Mouse (Mus musculus): ENCODE measurements around the gene Tex101.
"Not testable (repeated sequence)": the region's sequence is repeated elsewhere in the genome, so short reads cannot be mapped to it uniquely, and the experiment has no call there.

The Tex101 gene

DNA sequence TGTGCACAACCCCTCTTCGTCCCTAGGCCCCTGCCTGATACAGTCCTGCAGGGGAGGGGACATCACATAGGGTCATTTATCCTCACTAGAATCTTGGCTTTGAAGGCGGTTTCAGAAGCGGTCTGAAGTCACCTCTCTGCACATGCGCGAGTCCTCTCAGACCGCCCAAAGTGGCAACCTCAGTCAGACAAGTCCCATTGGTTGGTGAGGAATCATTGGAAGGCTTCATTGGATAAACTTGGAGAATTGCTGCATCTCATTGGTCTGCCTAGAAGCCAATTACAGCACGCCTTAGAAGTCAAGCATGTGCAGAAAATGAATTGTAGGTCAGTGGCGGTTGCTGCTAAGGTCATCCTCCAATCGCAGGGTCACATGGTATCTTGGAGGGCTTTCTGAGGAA lies at the start of gene Tex101:
Gene Tex101, minus strand, starts transcription at position 101 of the 400 bp plus-strand sequence.
- CTCF ChIA-PET, result no interaction called here

DNA sequence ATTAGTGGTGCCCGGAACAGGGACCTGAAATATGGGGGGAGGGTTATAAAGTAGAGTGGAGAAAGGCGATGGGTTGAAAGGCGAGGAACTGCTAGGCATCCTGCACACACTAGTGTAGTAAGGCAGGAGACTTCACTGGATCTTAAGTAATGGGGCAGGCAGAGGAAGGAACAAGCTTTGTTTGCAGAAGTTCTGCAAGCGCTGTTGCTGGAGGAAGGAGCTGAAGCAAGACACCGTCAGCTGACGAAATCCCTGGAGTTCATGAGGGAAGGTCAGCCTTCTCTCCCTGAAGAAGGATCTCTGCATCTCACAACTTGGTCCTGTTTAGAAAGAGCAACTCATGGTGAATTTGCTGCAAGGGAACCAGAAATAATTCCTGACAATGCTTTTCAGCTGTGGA lies 38.6 kb upstream of the Tex101 start:
- CTCF ChIA-PET, result no interaction called here

DNA sequence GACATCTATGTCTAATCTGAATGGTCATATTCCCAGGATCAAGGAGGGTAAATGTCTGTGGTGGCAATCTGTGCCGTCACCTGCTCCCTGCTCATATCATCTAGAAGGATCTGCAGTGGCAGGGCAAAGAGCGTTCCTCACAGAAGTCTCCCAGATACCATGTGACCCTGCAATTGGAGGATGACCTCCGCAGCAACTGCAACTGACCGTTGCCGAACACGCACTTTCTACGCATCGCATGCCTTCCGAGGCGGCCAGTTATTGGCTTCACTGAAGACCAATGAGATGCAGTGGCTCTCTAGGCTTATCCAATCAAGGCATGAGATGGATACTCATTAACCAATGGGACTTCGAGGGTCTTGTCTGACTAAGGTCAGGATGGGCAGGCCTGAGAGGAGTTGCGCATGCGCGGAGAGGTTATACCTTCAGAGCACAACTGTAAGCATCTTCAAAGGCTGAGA lies 32.4 kb upstream of the Tex101 start, which contains the start of gene BC049730:
Gene BC049730, plus strand, starts transcription at position 411 of the 461 bp plus-strand sequence.
- CTCF ChIA-PET, result no interaction called here

DNA sequence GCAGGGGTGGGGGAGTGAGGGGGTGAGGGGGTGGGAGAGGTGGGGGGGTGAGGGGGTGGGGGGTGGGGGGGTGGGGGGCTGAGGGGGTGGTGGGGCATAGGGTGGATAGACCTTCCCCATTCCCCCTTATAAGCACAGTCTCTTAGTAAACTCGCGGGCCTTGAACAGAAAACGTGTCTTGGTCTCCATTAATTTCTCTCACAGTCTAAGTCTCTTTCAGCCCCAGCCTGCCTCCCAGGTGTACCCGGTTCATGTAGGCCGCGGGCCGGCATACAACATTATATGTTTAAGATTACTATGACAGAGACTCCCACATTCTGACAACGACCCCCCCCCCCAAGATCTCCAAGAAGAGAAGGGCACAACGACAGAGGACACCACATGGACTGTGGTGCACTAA lies 26.4 kb upstream of the Tex101 start:
- CTCF ChIA-PET, result not testable (repeated sequence)

DNA sequence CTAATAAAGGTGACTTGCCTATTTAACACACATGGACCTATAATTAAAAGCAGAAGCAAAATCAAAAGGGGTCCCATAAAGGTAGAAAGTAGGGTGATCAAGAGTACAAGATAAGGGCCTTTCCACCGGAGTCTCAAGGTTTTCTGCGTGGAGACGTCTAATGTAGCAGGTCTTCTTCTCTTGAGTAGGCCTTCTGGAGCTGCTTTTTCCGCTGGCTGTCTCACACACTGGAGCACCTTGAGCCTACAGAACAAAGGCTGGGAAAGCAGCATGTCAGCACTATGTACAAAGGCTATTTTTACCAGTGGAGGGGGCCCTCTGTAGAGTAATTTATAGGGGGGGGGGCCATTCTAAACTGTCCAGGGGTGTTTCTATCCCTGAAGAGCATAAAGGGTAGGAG lies 21.4 kb upstream of the Tex101 start:
- CTCF ChIA-PET, result not testable (repeated sequence)

DNA sequence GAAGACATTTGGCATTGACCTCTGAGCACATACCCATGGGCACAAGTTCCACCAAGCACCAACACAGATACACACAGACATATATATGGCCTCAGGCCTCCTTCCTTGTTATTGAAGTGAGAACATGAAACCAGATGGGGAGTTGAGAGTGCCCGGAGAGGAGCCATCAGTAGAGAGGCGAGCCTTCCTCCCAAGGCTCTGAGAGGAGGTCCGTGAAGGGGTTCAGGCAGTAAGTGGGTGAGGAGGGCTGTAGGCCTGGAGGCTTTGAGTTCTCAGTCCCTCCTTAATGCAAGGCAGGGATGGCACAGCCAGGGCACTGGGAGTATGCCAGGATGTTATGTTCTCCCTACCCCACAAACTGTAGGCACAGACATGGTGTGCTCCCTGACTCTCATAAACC lies 16.2 kb upstream of the Tex101 start:
- CTCF ChIA-PET, result not testable (repeated sequence)

DNA sequence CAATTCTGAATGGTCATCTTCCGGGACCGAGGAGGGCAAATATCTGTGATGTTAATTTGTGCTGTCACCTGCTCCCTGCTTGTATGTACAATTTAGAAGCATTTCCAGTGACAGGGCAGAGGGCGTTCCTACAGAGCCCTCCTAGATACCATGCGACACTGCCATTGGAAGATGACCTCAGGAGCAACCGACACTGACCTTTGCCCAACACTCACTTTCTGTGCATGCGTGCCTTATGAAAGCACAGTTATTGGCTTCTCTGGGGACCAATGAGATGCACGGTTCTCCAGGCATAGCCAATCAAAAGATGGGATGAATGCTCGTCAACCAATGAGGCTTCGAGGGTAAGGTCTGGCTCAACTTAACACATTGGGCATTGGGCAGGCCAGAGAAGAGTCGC lies 11.0 kb upstream of the Tex101 start:
- CTCF ChIA-PET, result not testable (repeated sequence)

DNA sequence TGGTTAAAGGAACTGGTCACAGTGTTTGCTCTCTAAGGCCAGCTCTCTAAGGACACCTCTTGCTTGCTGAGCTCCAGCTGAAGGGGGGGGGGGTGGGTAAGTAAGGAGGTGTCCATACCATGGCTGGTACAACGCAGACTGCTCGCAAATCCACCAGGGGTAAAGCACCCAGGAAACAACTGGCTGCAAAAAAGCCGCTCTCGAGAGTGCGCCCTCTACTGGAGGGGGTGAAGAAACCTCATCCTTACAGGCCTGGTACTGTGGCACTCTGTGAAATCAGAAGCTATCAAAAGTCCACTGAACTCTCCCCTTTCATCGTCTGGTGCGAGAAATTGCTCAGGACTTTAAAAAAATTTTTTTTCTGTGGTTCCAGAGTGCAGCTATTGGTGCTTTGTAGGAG lies 7.6 kb upstream of the Tex101 start:
- CTCF ChIA-PET, result interaction anchor here (0.6 kb wide), 1 partner anchor 10 kb away, joined by 4 read pairs; no protein-coding TSS in a partner anchor

DNA sequence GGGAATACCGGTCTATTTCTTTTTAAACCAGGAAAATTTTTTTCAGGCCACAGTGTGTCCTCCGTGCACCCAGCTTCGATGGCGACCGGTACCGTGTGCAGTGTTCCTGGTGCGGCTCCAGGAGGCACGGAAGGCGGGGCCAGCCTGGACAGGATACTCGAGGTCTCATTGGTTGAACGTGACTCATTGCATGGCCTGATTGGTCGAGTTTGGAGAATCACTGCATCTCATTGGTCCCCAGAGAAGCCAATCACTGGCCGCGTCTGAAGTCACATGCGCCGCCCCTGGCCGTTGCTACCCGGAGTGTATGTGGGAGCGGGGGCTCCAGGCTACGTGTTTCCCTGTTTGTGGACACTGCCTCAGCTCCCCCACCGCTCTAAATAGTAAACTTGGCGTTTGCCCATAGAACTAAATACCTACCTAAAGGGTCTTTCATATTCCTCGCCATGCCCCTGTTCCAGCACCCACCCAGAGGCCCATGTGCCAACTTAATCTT lies 4.5 kb downstream of the Tex101 start:
- CTCF ChIA-PET, result no interaction called here

DNA sequence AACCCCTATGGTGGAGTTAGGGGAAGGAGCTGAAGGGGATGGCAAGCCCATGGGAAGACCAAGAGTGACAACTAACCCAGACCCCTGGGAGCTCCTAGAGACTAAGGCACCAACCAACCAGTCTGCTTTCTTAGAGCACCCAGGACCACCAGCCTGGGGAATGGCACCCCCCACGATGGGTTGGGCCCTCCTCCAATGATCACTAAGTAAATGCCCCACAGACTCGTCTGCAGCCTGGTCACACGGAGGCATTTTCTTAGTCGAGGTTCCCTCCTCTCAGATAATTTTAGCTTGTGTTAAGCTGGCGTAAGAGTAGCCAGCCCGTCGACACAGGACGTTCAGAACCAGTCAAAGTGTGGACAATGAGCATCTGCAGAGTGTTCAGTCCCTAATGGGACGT lies 11.5 kb downstream of the Tex101 start:
- CTCF ChIA-PET, result no interaction called here

DNA sequence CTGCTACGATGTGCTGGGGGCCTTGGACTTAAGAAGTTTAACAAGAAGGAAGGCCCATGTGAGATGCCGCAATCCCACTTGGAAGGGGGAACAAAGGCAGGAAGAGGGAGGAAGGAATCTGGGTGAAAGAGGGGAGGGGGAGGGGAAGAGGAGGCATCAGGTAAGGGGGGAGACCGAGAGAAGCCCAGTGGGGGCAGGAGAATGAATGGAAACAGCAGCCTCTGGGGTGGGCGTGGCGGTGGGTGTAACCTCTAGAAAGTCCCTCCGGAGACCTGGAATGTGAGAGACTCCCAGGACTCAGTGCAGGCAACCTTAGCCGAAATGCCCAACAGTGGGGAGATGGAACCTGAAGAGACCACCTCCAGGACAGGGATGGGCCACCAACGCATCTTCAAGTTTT lies 12.2 kb downstream of the Tex101 start:
- CTCF ChIA-PET, result no interaction called here

DNA sequence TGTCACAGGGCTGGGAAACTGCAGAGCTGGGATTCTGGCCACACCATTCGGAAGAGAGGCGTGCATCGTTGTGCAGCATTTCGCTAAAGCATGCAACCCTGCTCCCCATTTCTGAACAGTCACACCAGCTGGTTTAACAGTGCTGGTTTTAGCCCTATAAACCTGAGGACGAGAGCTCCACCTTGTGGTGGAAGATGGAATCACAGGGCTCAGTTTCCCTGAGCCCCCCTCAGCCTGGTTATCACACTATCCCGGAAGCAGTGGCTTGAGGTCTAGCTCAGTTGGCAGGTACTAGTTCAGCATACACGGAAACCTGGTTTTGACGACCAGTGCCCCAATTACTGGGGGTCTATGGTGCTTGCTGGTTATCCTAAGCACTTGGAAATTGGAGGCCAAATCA lies 13.9 kb downstream of the Tex101 start:
- CTCF ChIA-PET, result interaction anchor here (0.6 to 0.8 kb wide), 2 partner anchors 16 to 50 kb away, joined by 3 to 4 read pairs; no protein-coding TSS in a partner anchor

DNA sequence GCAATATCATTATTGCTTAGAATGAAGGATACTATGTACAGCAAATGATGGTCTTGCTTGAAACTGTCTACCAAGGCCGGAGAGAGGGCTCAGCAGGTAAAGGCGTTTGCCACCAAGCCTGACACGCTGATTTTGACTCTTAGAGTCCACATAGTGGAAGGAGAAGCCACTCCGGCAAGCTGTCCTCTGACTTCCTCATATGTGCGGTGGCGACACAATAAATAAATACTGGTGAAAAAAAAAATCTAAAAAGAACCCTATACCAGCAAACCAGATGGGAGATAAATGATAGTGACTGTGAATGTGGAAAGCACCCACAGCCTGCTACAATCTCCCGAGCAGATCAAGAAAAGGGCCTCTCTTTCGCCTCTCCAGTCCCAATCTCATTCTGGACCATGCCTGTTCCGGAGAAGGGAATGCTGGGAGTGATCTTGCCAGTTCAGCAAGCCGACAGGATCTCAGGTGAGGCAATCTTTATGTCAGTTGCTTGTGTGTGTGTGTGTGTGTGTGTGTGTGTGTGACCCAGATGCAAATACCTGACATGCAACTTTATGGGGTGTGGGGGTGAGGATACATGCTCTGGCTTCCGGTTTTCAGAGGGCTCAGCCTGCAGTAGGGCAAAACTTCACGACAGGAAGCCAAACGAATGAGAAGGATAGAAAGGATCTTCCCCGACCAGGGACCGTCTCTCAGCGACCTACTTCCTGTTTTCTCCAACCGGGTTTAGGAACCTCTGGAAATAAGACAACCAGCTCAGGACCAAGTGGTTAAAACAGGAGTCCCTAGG lies 15.2 kb downstream of the Tex101 start:
- CTCF ChIA-PET, result interaction anchor here (1.0 kb wide), 1 partner anchor 61 kb away, joined by 3 read pairs; no protein-coding TSS in a partner anchor

DNA sequence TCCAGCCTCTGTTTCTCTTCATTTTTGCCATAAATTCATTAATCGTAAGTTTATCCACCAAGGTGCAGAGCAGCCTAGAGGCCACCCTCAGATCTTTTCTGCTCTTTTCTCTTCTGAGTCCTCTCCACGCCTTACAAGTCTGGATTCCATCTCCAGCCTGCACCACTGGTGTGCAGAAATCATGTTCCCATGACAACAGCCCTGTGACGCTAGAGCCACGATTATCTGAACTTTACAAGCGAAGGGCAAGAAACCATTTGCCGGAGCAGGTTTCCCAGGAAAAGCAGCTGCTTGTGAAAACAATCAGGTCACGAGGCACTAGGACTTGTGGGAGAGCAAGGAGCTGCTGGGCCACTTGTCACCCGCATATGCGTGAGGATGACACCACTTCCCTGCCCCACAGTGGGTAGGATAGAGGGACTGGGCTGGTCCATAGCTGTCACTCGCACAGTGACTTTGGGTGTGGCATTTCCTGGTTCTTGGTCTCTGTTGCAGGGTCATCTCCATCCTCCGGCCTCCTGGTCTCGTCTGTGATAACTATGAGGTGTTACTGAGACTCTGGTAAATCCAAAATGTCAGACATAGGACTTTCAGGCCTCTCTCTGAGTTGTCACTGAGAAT lies 16.6 kb downstream of the Tex101 start:
- CTCF ChIA-PET, result no interaction called here

DNA sequence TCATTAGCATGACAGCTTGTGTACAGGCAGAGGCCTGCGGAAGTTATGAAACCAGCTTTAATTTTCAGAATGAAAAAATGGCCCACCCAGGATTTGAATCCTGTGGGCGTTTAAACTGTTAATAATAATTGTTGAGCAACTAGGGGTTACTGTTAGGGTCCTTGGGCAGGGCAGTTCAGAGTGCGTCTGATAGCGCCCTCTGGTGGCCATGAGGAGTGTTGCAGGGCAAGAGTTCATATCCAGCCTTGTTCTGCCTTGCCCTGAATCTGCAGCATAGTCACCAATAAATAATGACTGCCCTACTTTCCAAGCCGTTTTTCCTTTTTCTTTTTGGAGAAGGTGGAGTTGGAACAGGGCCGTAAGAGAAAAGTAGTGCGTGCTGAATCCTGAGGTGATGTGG lies 22.8 kb downstream of the Tex101 start:
- CTCF ChIA-PET, result interaction anchor here (0.5 to 2.6 kb wide), 3 partner anchors 49 to 54 kb away, joined by 3 to 9 read pairs (median 5); no protein-coding TSS in a partner anchor

DNA sequence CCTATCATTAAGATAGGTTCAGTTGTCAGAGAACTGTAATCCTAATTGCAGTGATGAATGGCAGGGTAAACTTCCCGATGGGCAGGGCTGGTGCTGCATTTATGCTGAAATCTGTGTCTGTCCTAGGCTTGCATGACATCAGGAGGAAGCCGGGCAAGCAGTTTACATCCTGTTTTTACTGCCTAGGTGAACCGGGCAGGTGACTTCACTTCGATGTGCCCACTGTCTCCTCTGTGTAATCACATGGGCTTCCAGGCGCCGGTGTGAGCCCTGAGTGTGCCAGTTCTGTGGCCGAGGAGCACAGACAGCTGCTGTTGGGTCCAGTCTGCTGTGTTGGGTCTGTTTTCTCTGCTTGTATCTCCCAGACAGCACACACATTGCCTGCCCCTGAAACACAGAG lies 30.0 kb downstream of the Tex101 start:
- CTCF ChIA-PET, result interaction anchor here (1.1 kb wide), 1 partner anchor 16 kb away, joined by 3 read pairs; no protein-coding TSS in a partner anchor

DNA sequence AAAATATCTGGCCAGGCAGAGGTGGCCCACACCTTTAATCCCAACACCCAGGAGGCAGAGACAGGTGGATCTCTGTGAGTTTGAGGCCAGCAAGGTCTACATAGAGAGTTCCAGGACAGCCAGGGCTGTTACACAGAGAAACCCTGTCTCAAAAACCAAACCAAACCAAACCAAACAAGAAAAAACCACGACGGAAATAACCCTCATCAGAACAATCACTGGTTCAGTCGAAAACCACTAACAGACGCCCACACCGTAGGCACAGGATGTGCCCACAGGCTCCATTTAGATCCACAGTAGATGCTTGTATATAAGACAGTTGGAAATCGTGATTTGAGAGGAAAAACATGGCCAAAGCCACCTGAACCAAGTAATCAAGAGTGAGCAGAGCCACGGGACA lies 31.5 kb downstream of the Tex101 start:
- CTCF ChIA-PET, result no interaction called here

DNA sequence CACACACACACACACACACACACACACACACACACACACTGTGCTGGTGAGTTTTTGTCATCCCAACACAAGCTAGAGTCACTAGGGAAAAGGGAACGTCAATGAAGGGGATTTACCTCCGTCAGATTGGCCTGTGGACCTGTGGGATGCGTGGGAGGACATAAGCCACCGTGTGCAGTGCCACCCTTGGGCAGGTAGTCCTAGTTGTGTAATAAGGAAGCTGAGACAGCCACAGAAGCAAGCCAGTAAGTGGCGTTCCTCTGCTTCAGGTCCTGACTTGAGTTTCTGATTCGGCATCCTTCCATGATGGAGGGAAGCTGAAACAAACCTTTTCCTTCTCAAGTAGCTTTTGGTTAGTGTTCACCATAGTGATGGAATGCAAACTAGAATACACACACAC lies 32.0 kb downstream of the Tex101 start:
- CTCF ChIA-PET, result interaction anchor here (0.6 kb wide), 1 partner anchor 190 kb away, joined by 3 read pairs; no protein-coding TSS in a partner anchor

DNA sequence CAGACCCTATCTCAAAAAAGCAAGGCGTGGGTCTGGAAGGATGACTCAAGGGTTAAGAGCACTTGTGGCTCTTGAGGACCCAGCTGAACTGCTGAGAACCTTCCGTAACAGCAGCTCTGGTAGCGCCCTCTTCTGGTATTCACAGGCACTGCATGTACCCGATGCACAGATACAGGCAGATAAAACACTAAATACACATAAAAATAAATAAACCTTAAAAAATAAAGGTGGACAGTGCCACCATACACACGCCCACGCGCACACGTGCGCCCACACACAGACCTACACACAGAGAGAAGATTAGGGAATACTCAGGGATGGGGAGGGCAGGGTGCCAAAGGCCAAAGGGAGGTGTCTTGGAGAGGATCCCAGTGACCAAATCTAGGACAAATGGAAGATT lies 34.0 kb downstream of the Tex101 start:
- CTCF ChIA-PET, result interaction anchor here (1.0 to 1.9 kb wide), 4 partner anchors 20 to 170 kb away, joined by 3 to 8 read pairs (median 4); no protein-coding TSS in a partner anchor

DNA sequence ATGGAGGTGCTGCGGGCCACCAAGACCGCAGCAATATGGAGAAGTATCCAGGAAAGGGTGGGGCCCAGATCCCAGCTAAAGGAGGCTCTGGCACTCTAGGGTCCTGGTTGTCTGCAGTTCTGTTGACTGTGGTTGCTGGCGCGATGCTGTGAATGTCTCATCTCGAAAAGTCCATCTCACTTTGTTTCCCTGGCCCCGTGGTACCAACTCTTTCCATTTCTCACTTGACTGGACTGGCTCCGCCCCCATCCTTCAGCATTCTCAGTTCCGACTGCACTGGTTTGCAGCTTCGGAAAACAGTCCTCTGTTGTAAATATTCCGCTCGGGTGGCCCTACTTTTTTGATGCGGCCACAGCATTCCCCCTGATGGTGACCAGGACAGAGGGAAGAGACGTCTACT lies 36.0 kb downstream of the Tex101 start:
- CTCF ChIA-PET, result no interaction called here

DNA sequence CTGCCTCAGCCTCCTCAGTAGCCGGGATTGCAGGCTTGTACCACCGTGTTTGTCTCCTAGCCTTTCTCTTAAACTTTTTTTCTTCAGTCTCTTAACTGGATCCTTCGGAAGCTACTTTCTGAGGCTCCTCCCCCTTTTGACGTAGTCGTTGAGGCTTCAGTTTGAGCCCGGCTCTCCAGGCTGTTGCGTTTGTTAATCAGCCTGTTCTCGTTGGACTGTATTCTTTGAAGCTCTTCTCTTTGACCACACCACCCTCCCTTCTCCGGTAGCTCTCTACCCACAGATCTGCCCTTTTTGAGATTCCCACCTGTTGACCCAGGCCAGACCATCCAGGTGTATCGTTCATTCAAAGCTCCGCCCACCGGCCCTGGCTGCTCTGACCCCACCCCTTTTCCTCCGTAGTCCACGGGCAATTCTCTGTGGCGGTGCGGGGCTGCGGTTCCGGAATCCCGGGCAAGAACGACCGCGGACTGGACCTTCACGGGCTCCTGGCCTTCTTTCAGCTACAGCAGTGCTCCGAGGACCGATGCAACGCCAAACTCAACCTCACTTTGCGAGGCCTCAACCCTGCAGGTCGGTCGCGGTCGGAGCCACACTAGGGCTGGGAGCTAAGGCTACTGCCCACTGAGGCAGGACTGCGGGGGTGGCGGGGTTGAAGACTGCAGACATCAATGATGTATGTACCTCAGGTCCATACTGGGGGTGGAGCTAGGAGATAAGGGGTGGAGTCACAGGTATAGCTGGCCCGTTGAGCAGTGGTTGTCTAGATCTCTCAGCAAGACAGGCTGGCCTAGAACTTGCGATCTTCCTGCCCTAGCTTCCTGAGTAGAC lies 38.2 kb downstream of the Tex101 start:
- CTCF ChIA-PET, result no interaction called here

DNA sequence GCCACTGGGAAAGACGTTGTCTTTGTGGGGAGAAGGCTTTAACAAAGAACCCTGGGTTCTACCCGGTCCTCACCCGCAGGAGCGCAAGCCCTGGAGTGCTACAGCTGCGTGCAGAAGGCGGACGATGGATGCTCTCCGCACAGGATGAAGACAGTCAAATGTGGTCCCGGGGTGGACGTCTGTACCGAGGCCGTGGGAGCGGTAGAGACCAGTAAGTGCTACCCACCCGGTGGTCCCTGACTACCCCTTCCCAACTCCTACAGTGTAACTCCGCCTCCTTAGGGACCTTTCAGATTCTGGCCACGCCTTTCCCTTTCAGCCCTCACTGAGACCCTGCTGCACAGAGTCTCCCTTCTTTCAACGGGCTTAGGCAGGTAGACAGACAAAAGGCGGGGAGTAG lies 39.4 kb downstream of the Tex101 start:
- CTCF ChIA-PET, result no interaction called here

All from spleen, embryonic (tissue).